Mouse (Mus musculus) heart, postnatal 36 days (tissue): Measurements from ENCODE around the gene Tenm4. TPM values are rescaled to one million over a fixed set of nuclear protein-coding genes. Genes with fewer than 3 reads are reported as not detected.

ENCODE experiments used
- DNase-seq, 2 experiments: peaks; one replicate each; pipeline ENCODE4 v3.0.0; 2021 to 2022
- intact Hi-C: fragments of 180-260 bp; cut with DNase I; formaldehyde crosslinking; loops from one replicate; pipeline ENCODE4 v1.15.1; 2025
- total RNA-seq, 2 experiments: library from RNA; stranded (reverse); gene quantifications; 2 replicates each; pipeline ENCODE4 v1.2.3; 2021

Tenm4 gene
- total RNA-seq, 2 experiments from 2014 or later: 0.36 to 0.81 TPM

DNA sequence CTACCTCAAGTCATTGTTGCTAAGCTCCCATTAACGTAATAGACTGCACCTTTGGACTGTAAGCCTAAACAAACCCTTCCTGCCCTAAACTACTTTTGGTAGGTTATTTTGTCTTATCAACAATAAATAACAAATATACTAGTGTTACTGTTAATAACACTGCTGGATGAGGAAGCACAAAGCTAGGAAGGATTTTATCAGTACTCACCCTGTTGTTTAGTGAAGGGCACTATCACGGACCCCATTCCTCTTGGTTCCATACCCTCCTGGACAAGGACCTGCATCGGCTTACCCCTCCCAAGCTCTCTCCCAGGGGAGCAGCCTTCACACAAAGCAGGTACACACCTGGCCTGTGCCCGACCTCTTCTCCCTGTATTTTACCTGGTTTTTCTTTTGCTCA lies 611.6 kb downstream of the Tenm4 start:
- intact Hi-C loops: no loop called here
- DNase-seq: no peak

DNA sequence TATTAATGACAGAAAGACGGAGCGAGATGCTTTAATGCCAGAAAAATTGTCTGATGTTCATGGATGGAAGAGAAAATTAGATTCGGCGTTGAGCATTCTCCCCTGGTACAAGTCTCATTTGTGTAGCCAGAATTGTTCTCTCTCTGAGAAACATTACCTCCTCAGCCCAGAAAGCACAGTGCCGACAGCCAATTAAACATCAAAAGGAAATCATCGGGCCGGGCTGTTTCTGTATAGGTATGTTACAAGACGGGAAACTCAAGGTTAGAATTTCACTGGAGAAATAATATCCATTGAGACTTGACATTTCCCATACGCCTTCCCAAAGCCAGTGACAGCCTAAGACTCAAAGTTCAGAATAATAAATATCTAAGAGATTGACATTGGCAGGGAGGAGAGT lies 614.8 kb downstream of the Tenm4 start:
- intact Hi-C loops: no loop called here
- DNase-seq: no peak

DNA sequence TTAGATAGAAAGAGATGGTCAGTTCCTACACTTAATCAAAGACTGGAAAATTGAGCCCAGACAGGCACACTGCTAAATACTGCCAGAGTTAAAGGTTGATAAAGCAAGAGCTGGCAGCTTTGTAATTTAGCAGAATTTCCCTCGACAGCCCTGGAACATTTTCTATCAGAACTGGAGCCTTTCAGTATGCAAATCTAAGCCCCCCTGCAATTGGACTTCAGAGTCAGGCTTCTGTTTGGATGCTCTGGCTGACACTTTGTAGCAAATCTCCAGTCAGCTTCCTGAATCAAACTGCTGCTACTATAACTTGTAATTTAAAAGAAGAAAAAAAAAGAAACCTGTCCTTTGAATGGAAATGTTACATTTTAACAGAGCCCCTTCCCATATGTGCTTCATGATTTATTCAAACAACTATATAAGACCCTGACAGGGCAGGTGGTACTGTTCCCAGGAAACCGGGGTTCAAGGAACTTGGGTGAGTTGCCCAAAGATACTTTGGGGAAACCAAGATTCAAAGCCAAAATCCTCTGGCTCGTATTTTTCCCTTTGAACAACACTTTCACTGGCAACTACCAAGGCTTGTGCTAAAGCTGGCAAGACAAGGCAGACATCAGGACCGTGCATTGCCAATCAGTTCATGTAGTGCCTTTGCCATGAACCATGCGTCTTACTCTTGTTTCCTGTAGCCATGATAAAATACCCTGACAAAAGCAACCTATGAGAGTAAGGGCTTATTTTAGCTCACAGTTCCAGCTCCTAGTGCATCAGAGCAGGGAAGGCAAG lies 615.4 kb downstream of the Tenm4 start:
- no peak for DNase-seq
- intact Hi-C loops: no loop called here

DNA sequence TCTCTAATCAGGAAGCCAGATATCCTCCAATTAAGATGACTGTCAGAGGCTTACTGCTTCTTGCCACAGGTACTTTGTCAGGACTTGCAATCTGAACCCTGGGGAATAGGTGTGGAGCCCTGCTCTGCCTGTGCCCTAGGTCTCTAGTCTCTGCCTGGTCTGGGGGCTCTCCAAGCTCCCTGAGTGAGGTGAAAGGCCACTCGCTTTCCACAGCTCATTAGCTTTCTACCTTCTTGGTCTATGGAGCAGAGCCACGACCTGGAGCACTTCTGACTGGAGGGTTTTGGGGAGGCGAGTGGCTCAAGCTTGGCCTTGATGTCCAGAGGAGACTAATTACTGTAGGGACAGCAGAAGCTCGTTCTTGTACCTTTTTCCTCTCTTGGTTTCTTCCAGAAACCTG lies 617.1 kb downstream of the Tenm4 start:
- intact Hi-C loops: no loop called here
- no peak for DNase-seq

DNA sequence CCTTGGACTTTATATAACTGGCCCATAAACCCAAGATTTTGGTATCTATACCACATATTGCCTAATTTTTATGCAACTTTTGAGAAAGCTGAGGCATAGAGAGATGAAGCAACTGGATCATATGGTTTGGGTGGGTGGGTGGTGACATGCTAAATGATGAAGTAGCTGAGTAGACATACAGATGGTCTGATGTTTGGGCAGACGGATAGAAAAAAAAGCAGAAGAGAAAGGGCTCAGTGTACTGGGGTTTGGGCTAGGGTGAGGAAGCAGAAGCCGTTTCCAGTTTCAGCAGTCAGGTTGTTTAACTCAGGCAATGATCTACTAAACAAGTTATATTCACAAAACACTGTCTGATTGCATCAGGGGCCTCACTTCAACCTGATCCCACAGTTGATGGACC lies 619.3 kb downstream of the Tenm4 start:
- no peak for DNase-seq
- intact Hi-C loops: no loop called here

DNA sequence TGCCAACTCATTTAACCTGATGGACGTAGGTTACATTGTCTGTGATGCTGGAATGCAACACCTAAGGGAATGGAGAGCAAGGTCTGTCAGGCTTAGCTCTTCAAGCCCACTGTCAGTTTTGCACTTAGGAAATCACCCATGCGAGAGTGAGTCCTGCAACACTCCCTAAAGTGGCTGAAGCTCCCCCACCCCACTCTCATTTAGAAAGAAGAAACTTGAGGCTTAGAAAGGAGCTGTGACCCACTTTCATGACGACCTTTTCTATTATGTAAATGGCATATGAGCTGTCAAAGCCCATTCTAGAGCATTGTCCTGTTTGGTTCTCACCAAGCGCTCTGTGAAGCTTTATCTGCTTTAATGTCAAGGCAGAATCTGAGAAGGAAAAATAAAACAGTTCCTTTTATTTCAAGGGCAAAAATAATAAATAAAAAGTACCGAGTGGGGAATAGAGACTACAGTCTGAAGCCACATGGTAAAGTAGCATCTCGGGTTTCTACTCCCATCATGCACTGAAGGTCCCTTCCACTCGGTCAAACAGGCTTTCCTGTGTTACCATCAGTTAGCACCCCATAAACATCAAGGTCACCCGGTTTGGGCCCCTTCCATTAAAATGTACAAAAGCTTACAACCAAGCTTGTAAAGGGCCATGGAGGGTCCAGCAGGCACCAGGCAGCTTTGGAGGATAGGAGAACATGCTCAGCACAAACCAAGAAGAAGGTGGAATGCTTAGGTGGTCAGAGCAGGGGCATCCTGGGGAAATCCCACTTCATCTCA lies 621.6 kb downstream of the Tenm4 start:
- intact Hi-C loops: no loop called here
- no peak for DNase-seq

DNA sequence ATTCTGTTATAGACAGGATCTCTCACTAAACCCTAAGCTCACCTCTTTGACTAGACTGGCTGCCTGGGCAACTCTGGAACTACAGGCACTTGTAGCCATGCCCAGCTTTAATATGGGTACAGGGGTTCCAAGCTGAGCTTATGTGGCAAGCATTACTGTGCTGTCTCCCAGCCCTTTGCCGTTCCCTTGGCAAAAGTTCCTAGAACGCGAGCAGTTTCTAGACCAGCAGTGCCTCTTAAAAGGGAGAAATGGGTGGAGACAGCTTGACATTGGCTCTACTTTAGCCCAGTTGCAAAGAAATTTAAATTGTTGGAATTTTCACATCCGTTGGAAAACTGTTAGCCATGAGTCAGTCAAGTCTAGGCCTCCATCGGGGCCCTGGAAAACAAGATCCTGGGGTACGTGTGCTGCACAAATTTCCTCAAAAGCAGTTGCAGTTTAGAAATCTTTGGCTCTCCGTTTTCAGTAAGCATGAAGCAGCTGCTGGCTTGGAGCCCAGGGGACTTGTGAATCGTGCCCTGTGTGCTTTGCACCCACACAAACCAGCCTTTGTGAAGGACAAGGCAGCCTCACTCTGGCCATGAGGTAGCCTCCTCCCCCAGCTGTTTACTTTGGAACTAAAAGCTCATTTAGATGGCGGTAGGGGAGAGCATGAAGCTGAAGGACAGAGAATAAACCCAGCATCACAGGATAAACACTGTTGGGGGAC lies 625.1 kb downstream of the Tenm4 start:
- DNase-seq: peak; percentile 54 to 60
- intact Hi-C loops: no loop called here

DNA sequence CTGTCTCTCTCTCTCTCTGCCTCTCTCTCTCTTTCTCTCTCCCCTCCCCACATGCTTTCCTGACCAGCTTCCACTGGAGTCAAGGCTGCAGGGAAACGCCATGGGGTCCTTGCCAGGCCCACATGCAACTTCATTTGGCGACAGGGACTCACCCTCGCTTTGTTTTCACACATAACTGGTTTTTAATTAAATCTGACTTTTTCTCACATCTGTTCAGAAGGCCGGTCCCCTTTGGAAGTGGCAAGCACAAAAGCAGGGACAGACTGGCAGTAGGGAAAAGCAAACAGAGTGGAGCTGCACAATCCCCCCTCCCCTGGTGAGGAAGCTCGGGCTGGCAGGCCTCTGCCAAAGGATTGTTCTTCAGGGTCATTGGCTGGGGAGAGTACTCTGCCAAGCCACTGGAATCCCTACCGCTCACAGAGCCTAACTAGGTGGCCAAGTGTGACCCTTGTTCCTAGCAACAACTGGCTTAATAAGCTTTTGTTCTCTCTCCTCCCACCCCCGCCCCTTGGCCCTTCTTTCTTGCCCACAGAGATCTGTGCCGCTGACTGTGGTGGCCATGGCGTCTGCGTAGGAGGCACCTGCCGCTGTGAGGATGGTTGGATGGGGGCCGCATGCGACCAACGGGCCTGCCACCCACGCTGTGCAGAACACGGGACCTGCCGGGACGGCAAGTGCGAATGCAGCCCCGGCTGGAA lies 625.9 kb downstream of the Tenm4 start:
- DNase-seq: peak; percentile 11 to 26
- intact Hi-C loops: no loop called here

DNA sequence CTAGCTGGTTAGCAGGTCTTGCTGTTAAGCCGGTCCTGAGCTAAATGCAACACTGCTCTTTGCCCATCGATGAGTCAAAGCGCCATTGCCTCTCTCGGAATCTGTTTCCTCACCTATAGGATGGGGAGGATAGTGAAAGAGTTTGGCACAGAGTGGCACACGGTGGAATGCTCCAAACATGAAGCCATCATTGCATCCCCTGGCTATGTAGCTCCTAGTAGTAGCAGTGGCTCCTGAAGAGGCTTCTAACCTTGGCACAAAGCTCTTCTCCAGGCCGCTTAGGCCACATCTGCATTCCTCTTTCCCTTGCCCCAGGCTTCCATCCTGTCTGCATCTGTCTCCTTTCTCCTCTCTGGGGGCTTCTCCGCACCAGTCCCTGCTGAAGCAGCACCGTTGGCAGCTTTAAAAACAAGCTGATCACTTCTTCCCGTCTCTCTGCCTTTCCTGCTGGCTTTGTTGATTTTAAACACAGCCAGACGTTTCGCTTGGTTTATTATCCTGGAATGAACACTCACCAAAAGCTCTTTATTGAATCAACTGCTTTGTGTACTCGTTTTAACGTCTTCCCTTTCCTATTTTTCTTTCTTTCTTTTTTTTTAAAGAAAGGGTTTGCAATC lies 626.8 kb downstream of the Tenm4 start:
- DNase-seq: no peak
- intact Hi-C loops: no loop called here

DNA sequence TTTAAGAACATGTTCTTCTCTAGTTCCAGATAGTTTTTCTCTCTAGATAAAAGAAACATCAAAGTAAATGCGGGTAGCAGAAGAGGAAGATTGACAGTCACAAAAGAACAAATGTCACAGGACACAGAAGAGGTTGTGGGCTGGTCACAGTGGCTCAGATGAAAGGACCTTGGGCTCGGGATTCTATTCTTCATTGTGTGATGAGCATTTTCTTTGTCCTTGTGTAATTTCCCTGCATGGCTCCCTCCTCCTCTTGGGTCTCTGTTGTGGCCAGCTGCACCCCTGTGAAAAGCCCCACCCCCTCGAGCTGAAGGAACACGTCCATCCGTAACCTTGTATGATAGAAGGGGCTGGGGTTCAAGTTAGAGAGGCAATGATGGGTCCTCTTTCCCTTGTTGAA lies 628.8 kb downstream of the Tenm4 start:
- intact Hi-C loops: no loop called here
- no peak for DNase-seq

DNA sequence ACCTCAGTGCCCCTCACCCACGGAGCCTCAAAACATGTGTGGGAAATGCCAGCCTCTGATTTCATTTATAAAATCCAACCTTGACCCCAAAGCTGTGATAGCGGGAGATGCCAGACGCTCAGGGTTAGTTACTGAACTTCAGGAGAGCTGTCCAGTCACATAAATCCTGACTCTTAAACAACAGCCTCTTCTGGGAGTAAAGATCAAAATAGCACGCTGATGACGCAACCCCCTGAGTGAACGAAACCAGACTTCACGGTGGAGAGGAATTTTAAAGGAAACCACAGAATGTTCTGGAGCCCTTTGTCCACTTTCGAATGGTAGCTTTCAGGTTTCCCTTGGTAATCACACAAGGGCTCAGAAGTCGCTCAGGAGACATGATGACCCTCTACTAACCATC lies 630.3 kb downstream of the Tenm4 start:
- peak in 1 of 2 experiments; percentile 6 for DNase-seq
- intact Hi-C loops: no loop called here

DNA sequence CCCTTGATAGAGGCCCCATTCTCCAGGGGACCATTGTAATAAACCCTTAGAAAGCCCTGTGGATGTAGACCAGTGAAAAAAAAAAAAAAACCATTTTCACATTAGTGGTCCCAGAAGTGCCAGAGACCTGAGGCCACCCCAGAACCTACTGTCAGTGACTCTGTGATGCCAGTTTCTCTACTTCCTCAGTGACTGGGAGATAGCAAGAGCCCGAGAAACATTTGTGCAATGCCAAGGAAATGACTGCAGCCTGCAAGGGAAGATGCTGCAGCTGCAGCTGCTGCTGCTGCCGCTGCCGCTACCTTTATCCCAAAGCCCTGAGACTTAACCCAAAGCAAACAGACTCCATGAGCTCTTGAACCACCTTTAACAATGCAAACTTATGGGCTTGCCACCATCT lies 631.2 kb downstream of the Tenm4 start:
- intact Hi-C loops: no loop called here
- DNase-seq: no peak

DNA sequence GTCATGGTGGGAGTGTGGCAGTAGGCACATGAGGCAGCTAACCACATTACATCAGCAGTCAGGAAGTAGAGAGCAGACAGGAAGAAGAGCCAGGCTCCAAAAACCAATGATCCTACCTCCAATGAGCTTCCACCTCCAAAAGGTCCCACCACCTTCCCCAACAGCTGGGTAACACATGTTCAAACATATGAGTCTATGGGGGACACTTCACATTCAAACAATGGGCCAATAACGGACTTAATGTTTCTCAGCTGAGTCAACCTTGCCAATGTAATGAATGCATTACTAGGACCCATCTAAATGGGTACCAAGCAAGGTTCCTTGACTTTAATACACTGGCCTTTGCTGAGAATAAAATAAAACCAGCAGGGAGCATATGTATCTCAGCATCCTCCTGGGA lies 635.5 kb downstream of the Tenm4 start:
- no peak for DNase-seq
- intact Hi-C loops: no loop called here

DNA sequence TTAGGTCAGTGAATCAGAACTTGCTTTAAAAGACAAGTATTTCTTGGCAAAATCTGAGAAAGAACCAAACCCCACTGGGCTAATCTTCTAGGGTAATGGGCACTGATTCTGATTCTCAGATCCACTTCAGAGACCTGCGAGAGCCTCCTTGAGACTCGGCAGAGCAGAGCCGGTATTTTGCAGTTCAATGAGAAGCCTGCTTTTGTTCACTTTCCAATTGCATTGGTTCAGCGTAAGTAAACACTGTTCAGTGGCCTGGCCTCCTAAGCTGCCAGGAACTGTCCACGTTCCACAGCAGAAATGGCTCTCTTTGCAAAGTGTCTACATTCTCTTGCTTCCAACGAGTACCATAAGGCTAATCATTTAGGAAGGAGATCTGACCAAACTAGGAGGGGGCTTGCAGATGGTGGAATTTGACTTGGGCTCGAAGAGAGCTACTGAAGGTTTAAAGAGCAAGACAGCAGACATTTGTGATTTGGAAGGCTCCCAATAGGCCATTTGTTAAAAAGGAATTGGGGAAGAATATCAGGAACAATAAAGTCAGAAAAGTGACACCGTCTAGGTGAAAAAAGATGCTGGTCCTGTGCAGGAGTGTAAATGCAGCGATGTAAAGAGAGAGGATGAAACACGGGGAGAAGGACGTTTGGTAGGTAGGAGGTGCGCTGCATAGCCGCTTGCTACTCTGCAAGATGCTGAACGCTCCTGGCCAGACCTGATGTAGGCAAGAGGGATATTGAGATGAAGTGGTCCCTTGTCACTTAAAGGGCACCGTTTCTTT lies 636.4 kb downstream of the Tenm4 start:
- intact Hi-C loops: no loop called here
- DNase-seq: no peak

DNA sequence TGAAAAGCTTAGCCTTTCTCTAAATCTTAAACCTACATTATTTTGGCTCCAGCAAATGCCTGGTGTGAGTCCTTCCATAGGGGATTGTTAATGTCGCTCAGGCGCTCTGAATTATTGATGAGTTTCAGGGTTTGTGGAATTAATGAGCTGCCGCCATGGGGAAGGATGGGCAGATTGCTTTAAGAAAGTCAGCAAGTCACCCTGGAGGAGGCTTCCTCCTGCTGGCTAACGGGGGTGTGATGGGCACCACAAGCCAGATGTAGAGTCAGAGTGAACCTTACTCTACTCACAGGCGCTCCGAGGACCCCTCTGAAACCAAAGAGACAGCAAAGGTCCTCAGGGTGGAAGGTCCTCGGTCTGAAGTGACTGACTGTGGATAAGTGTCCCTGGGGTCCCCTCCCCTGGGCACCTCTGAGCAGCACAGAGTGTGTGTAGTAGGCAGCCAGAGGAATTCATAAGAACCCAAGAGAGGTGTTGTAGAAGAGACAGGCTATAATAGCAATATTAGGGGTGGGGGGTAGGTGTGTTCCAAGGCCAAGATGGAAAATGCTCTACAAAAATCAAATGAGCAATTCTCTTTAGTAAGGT lies 637.1 kb downstream of the Tenm4 start:
- no peak for DNase-seq
- intact Hi-C loops: no loop called here

DNA sequence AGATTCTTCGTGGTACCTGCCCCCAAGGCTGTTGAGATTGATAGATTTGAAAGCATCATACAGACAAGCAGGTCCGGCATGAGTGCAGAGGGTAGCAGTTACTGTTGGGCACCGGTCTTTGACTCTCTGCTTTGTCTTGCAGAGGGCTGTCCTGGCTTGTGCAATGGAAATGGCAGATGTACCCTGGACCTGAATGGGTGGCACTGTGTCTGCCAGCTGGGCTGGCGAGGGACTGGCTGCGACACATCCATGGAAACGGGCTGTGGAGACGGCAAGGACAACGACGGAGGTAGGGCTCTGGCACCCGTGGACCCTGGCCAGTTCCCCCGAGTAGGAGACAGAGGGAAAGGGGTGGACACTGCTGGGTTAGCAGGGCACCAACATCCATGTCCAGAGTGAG lies 640.6 kb downstream of the Tenm4 start:
- intact Hi-C loops: no loop called here
- DNase-seq: no peak

DNA sequence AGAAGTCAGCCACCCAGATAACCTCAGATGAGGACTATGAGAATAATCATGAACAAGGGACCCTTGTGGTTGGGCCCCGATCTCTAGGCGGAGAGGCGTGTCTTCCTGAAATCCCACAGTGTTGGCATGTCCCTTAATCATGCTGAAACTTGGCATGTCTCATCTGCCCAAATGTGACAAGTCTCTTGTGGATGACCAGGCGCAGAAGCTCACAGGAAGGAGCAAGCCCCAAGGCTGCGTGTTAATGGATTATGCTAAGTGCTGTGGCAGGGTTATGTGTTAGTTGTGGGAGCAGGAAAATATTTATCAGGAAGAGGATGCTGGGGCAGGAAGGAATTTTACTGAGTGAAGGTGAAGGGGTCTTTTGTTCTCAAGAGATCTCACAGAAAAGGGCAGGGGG lies 642.0 kb downstream of the Tenm4 start:
- intact Hi-C loops: no loop called here
- DNase-seq: no peak

DNA sequence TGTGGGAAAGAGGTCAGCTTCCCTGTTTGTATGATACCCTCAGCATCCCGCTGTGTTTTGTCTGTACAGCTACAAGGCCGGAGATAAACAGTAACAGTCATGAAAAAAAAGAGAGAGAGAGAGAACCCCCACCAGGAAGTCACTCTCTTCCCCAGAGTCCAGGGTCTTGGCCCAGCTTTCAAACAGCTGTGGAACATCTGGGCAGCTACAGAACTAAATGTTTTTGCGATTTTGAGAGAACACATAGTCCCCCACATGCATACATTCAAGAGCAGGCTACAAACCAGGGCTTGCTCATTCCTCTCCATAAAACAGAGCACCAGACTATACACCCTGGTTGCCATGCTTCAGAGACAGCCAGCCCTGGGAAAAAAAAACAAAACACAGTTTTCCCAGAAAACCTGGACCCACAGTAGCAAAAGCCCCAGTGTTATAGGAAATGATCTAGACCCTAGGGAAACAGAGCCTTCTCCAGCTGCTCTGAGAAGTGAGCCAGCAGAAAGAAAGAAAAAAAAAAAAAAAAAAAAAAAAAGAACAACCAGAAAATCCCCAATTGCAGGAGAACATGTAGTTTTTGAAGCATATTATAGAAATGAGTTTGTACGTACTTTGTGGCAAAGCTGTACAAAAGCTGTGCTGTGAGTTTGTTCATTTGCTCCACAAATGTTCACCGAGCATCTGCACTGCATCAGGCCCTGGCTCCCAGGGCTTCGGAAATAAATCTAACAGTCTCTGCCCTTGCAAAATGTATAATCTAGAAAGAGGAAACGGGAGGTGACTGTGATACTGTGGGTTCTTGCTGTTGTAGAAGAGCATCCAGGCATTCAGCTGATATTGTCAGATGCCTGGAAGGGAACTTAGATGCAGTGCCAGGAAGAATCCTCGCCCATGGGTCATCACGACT lies 642.7 kb downstream of the Tenm4 start:
- DNase-seq: peak; percentile 64 to 66
- intact Hi-C loops: no loop called here
